Mouse (Mus musculus): ENCODE data around the gene Slc35e1.

- no peak for TF ChIP-seq CTCF (IDR thresholded peaks at IDR 0.05; ENCODE audit: borderline replicate concordance, insufficient read depth, low read depth, low read length)
- TF ChIP-seq POLR2A (IDR thresholded peaks at IDR 0.05; ENCODE audit: borderline replicate concordance, insufficient read depth, low read length) = no peak
Observed at GRCm38 (mm10) chr8:72434952-72435351, 57.5 kb downstream of the Slc35e1 start.
